Mouse (Mus musculus) urinary bladder, postnatal 25 days (tissue): Measurements from ENCODE around the gene Usp32.

Experiments
- DNase-seq: peaks from one replicate; pipeline ENCODE4 v3.0.0; 2022; ENCODE audit warnings: low spot score

The Usp32 gene

GRCm38 (mm10) chr11:85123267-85123992, 16.5 kb downstream of the Usp32 start:
- no peak for DNase-seq

GRCm38 (mm10) chr11:85122073-85122472, 17.9 kb downstream of the Usp32 start:
- DNase-seq = no peak

- no peak for DNase-seq
Measured at GRCm38 (mm10) chr11:85117160-85117559, 22.8 kb downstream of the Usp32 start.

- DNase-seq = no peak
Measured at GRCm38 (mm10) chr11:85116084-85116844, 23.7 kb downstream of the Usp32 start.

GRCm38 (mm10) chr11:85109957-85110356, 30.0 kb downstream of the Usp32 start:
- no peak for DNase-seq

GRCm38 (mm10) chr11:85107217-85107616, 32.7 kb downstream of the Usp32 start:
- no peak for DNase-seq

- DNase-seq = no peak
Measured at GRCm38 (mm10) chr11:85105836-85106235, 34.1 kb downstream of the Usp32 start.

- DNase-seq = no peak
Measured at GRCm38 (mm10) chr11:85103763-85104162, 36.2 kb downstream of the Usp32 start.

GRCm38 (mm10) chr11:85095116-85095515, 44.8 kb downstream of the Usp32 start:
- no peak for DNase-seq

GRCm38 (mm10) chr11:85086253-85086652, 53.7 kb downstream of the Usp32 start:
- DNase-seq = no peak

GRCm38 (mm10) chr11:85067871-85068270, 72.1 kb downstream of the Usp32 start:
- no peak for DNase-seq

GRCm38 (mm10) chr11:85058562-85058961, 81.4 kb downstream of the Usp32 start:
- no peak for DNase-seq

GRCm38 (mm10) chr11:85057544-85057943, 82.4 kb downstream of the Usp32 start:
- DNase-seq = no peak

- no peak for DNase-seq
Measured at GRCm38 (mm10) chr11:85056901-85057300, 83.1 kb downstream of the Usp32 start.

- no peak for DNase-seq
Measured at GRCm38 (mm10) chr11:85055561-85055960, 84.4 kb downstream of the Usp32 start.

GRCm38 (mm10) chr11:85039256-85039655, 100.7 kb downstream of the Usp32 start:
- no peak for DNase-seq

- DNase-seq = no peak
Measured at GRCm38 (mm10) chr11:85013121-85013520, 126.8 kb downstream of the Usp32 start.

GRCm38 (mm10) chr11:85003566-85003965, 136.4 kb downstream of the Usp32 start:
- no peak for DNase-seq

GRCm38 (mm10) chr11:84995241-84995640, 144.7 kb downstream of the Usp32 start:
- no peak for DNase-seq

GRCm38 (mm10) chr11:84992996-84993395, 147.0 kb downstream of the Usp32 start:
- no peak for DNase-seq

GRCm38 (mm10) chr11:84988341-84988919, 151.5 kb downstream of the Usp32 start:
- DNase-seq = no peak

- no peak for DNase-seq
Measured at GRCm38 (mm10) chr11:84985421-84985820, 154.5 kb downstream of the Usp32 start.

- DNase-seq = no peak
Measured at GRCm38 (mm10) chr11:84980697-84981096, 159.3 kb downstream of the Usp32 start.
